Mouse (Mus musculus) right cerebral cortex, postnatal 14 days (tissue): ENCODE measurements at regions not wholly inside any gene's neighbourhood (a gene's known extent, or its start where the extent isn't known, plus 50 kb on each side); places are given as distances from the start of the nearest gene placed in this dataset.

Experiments used
- DNase-seq: peaks from one replicate; pipeline ENCODE4 v3.0.0; 2022

DNA sequence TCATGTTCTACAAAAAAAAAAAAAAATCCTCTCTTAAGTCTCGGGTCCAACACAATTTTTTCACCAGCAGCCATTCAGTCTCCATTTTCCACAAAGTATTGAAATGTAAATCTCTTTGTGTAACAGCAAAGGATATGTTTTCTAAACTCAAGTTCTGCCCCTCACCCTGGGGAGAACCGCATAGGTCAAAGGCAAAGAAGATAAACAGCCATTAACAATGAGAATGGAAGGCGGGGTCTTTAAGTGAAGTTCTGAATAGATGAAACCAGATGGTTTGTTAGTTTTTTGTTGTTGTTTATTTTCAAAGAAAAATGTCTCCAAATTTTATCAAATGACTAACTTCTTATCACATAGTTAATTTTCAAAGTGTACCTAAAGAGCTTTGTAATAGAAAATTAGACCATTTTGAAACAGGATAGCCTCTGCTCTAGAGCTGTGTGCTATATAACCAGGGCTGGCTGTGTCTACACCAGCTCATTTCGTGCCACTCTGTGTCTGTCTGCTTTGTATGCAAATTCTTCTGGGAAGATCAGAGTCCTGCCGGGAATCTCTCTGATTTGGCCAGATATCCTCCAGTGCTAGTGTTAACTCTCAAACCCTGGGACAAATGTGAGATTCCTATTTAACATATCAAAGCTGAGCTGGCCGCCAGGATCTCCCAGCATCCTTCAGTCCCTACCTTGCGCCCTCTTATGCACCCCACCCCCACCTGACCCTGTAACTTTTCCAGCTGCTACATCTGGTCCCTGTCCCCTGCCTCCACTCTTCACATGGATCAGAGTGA lies 240.9 kb downstream of the Qk start:
- no peak for DNase-seq

DNA sequence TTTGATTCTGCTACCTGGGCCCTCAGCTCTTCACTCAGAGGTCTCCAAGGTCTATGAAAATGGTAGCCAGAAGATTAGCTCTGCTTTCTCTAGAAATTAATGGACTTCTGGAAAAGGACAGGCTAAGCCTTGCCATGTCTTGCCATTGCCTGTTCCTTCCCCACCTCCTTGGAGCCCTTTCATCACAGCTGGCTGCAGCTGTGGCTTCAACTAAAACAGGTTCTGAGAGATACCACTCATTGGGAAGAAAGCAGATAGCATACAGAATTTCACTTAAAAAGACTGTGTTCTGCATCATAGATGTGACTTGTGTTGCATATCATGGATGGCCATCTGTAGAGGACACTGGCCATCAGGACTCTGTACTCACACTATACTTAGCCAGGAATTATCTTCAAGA lies 246.4 kb downstream of the Qk start:
- DNase-seq: no peak

DNA sequence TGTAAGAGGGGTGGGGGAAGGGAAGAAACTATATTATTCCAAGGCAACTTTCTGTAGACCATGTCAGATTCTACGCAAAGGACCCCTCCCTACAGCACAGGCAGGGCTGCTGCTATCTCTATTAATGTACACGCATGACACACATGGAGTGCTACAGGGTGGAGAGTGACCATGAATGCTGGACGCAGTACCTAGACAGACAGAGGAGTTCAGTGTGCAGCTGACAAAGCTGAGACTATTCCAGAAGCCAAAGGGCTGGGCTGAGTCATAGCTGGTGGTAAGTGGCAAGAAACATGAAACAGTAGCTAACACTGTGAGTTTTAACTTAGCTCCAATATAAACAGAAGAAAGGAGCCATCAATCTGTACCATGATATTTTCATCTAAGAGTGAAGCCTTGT lies 250.4 kb downstream of the Qk start:
- DNase-seq: no peak

DNA sequence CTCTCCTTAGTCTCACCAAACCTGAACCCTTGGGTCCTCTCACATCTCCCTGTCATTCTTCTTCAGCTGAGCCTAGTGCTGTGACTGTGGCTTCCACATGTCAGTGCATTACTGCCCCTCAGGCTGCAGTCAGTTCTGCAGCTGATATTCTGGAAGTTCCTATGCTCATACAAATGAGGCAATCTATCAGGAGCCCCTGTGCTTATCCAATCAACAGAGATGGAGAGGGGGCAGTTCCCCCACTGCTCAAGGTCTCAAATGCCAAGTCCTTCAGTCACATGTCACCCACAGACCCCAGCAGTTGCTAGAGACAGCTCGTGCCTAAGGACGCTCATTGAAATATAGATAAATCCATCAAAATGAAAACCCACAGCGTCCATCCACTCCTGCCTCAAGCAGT lies 254.5 kb downstream of the Qk start:
- DNase-seq: no peak

DNA sequence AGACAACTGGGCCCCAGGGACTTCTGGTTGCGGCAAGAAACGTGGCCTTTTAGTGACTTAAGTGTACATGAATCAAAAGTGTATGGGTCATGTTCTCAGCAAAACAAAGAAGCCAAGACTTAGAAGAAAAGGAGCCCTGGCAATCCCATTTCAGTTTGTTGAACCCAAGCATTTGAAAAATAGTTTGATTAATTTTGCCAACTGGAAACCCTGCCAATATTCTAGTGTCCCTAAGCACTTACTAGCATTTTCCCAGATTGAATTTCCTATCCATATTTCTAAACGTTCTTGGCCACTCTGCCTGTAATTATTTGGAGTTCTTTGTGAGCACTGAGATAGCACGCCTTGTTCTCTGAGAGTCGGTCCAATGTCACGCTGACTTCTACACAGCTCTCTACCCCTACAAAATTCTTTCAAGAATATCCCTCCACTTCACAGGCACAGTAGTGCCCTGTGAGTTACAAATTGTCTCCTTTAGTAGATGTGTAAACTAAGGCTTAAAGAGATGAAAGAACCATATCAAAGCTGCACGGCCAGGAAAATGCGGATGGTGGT lies 257.0 kb downstream of the Qk start:
- no peak for DNase-seq

DNA sequence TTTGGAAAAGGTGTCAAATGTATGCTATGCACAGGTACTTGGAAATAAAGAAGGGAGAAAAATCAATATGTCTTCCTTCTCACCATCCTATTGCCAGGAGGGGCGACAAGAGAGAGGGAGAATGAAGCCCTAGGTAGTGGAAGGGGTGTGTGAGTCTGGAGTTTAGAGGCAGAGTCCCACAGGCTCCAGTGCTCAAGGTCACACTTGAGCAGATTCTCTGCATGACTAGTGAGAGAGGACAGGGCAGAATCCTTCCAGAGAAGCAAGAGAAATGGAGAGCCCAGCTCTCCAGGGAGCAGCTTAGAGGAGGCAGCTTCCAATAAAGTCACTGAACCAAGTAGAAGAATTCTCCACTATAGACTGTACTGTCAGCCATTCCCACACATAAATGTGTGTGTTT lies 261.9 kb downstream of the Qk start:
- DNase-seq: no peak

DNA sequence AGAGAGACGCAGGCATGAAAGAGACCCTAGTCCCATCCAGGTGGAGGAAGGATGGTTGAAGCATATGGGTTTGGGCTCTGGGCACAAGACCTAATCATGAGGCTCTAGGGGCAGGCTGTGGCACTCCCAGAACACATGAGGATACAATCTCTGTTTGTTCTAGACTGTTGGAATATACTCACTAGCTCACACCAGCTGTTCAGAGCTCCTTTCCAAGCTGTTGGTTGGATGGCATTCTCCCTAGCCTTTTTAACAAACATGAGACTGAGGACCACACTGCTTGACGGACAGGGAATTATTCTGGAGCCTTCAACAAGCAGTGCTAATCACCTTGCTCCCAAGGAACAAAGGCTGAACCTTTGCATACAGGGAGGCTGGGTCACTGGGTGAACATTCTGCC lies 263.6 kb downstream of the Qk start:
- no peak for DNase-seq

DNA sequence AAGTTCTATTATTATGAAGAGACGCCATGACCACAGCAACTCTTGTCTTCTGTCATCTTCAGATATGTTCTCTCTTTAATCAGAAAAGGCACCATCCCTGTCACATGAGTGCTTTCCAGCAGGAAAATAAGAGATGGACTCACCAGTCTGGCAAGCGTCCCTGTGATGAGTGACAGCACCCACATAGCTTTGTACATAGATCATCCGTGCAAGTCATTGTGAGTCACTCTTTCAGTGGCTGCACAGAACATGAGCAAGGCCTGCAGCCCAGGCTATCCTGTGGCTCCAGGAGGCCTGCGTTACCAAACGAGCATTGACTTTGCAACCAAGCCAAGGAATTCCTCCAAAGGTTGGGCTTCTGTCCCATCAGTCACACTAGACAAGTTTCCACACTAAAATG lies 265.3 kb downstream of the Qk start:
- no peak for DNase-seq

DNA sequence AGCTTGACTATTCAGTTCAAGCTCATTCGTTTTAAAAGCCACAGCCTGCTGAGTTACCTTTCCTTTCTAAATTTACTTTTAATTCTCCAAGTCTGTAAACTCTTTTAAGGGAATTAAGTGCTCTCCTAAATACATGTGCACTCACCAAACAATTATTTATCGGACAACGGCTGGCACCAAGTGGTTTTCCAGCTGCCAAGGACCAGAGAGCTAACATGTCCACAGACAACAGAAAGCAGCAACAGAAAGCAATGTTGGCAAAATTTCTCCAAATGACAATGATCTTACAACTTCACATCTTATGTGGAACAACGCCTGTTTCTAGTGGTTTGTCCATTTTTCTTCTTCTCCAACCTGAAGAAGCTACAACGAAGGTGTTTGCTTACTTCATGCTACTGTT lies 275.3 kb downstream of the Qk start:
- no peak for DNase-seq

DNA sequence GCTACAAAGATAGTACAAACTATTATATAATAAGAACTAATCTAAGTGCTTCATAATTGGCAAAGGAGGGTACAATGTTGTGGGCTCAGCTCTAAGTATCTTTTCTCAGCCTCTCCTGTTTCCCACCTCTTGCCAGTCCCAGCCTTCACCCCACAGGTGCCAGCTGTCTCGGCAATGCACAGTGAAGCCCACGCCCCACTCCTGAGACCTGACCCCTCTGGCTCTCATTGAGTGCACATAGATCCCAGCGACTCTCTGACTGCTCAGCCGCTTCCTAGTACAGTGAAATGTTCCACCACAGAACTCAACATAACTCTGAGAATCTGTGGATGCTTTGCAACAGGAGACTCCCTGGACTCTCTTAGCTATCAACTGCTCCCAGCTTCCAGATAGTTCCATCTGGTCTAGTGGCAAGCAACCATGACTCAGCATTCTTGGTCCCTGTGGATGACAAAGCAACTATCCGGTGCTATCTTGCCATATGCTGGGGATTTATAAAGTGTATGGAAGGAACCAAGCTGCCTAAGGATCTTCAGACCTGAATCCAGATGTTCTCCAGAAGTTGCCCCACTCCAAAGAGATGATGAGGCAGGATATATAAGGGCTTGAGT lies 277.5 kb downstream of the Qk start:
- no peak for DNase-seq

DNA sequence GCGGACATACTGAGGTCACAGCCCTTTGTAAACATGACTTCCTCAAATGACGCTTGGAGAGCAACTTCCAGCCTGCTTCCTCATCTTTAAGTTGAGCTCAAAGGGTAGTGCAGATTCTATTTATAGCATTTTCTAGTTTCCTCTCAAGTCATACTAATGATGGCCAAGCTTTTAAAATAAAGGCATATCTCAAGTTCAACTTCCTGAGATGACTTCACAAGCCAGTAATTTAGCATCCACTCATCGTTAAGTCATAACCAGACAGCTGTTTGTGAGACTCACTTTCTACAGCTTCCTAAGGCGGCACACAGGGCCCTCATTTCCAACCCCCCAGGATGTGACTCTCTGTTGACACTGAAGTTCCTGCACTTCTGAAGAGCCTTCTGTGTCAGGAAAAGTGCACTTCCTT lies 278.7 kb downstream of the Qk start:
- no peak for DNase-seq

DNA sequence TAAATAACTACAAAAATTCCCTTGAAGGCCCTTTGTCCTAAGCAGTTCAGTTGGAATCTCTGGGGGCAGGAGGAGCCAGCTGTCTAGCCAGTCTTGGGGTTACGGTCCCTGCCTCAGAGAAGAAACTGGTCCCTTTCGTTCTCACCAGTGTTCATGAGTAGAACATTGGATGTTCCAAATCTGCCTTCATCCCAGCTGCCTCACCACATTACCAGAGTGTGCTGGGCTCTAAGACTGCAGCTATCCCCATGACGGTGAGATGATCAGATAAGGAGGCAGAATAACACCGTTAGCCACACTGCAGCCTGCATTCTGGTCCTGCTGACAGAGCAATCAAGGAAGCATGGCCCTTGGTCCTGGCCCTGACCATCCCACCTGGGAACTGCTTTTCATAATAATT lies 279.3 kb downstream of the Qk start:
- DNase-seq: no peak

DNA sequence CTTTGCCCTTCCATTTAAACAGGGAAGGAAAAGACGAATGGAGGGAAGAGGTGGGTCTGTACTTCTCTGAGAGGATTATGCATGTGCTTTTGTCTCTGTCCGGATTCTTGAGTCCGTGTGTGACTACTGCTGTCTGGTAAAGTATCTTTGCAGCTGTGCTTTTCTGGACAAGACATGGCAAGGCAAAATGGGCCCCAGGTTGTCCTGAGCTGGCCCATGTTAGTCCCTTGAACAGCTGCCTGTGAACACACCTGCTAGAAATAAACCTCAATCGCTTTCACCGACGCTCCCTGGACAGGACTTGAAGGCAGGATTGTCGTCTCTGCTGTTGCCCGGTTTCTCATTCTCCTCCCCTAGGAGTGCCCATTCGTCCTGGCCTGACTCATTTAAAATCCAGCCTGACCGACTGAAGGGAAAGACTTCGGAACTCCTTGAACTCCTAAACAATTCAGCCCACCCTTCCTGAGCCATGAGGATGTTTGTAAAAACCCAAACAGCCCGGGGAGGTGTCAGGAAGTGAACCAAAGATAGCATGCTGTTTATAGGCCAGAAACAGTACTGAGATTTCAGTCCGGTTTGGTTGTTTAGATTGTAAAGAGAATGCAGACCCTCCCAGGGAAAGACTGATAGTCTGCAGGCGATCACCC lies 281.7 kb downstream of the Qk start:
- no peak for DNase-seq

DNA sequence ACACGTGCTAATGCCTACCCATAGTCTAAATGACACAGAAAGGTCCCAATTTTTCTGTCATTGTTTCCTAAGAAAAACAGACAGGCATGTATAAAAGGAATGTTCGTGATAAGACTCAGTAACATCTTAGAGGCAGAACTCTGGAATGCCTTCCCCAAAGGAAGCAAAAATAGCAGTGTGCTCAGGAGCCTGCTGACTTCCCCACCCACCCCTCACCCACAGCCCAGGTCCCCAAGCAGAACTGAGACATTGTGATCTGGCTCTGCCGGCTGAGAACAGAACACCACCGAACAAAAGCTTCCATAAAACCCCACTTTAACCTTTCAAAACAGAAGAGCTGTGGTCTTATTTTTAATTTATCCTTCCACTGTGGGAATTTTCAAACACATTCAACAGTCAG lies 286.1 kb downstream of the Qk start:
- no peak for DNase-seq

DNA sequence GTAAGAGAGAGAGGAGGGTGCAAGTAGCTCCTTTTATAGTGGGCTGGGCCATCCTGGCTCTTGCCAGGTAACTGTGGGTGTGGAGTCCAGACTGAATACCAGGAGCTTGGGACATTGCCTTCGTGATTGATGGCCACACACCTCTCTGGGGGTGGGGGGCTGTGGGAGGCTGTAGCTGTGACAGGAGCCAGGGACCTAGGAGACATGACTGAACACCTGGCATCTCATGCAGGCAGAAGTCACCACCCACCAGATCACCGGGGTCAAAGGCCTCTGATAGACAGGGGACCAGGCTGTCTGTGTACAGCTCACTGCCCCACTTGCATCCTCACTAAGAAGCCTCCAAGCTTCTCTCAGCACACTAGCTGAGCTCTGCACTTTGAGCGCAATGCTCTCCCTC lies 288.6 kb downstream of the Qk start:
- no peak for DNase-seq

DNA sequence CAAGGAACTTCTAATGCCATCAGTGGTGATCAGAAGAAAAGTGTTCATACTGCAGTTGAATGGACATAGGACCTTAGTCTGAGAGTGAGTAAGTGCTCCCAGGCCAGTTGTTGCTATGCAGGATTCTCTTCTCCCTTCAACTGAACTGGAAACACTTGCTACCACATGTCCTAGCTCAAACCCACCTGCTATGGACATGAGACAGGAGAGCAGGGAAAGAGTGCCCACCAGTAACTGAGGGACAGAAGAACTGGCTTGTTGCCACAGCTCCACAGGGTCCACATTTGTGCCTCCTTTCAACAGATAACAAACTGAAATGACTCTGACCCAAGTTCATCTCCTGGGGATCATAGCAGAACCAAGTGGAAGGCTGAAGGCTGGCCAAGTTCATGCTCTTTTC lies 292.9 kb downstream of the Qk start:
- DNase-seq: no peak

DNA sequence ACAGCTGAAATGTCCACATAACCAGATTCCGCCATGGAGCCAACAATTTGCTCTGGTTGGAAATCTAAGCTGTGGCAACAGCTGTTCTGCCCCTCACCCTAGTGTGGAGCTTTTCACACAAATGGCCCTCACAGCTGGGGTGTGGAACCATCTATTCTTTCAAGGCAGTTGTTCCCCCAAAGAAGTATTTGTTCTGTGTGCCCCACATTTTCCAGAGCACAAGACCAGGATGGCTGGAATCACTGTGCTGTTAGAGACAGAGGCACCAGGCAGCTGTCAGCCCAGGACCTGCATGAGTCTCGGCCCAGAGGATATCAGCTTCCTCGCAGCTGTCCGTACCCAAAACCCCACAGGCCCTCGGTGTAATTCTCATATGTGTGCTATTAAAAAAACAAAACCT lies 294.4 kb downstream of the Qk start:
- no peak for DNase-seq

DNA sequence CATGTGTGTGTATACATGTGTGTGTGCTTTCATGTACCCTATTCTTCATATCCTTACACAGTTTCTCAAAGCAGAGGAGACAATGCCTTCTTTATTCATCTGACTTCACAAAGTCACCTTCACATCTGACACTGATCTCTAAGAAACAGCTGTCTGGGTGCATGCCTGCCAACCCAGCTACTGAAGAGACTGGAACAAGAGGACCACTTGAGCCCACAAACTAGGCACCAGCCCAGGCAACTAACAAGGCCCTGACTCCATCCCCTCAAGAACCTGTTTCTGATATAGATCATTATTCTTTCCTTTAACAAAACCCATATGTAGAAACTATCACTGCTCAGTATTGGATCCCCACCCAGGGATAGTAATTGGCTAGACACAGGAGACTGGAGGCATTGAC lies 295.3 kb downstream of the Qk start:
- DNase-seq: no peak

DNA sequence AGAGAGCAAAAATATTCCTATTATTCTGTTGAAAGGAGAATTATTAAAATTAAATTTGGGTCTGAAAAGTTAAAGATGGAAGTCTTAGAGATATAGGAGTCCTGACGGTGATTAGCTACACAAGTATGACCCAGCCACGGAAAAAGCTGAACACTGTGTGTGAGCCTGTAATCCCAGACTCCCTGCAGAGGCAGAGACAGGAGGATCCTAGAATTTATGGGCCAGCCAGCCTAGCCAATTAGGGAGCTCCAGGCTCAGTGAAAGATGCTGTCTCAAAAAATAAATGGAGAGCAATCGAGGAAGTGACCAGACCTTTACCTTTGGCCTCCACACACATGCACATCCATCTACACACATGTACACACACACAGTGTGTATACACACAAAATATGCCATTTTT lies 307.5 kb downstream of the Qk start:
- DNase-seq: no peak

DNA sequence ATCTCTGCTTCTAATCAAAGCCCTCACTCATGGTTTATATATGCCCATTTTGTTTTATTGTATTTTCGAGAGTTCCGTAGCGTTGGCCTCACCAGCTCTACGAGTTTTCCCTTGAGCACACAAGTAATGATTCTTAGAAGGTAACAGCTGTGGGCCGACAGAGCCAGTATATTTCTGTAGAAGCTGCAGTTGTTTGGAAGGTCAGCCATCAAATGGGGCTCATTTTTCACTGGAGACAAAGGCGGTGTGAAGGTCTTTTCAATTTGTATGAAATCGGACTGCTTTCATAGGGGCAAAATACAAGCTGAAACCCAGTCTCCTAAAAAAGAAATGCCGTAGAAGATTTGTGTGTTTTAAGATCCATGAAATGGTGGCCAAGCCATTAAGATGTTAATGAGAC lies 307.9 kb downstream of the Qk start:
- DNase-seq: no peak

DNA sequence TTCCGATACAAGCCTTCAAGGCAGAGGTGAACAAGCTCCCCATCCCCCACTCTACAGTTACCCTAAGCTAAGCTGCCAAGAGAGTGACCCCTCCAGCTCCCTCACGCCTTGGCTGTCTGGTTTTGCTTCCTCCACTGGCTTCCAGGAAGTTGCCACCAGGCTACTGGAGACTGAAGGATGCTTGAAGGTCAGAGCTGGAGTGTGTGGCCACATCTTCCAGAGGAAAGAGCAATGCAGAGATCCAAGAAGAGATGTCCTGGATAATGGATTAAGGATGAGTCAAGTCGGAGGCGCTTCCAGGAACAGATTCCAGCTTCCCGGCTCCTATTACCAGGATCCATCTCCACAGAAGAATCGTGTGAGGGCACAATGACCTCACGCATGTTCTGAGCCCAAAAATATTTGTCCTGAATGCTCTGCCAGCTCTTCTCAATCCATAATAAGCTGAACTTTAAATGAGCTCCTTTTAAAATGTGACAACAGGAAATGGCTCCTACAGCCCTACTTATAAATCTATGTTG lies 318.5 kb downstream of the Qk start:
- no peak for DNase-seq

DNA sequence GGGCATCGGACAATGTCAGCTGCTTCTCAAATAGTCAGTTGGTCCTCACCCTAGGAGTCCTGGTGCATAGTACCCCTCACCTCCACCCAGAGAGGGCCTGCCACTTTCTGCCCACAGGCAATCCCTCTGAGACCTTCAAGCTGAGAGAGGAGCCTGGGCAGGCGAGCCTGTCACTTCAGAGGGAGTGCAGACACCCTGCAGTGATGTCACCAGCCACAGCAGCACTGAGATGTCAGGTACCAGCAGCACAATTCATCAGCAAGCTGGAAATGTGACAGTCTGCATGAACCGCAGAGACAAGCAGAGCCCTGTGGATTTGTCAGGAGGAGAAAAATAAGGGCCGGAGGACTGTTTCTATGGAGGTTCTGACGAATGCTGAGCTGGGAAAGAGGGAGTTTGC lies 324.3 kb downstream of the Qk start:
- no peak for DNase-seq

DNA sequence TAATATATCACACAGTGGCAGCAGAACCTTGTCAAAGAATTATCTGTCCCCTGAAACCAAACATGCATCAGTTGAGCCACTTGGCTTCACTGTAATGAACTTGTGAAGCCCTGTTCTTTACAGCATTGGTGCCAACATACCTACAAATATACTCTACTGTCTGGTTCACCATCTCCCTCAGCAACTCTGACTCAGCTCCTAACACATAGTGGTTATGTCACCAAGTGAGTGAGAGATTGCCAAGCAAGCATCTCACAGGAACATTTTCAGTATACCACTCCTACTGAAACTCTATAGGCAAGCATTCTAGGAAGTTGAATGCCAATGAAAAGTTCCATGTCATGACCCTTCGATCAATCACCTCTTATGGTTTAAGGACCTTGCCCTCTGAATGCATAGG lies 321.2 kb upstream of the Pabpc6 start:
- no peak for DNase-seq

DNA sequence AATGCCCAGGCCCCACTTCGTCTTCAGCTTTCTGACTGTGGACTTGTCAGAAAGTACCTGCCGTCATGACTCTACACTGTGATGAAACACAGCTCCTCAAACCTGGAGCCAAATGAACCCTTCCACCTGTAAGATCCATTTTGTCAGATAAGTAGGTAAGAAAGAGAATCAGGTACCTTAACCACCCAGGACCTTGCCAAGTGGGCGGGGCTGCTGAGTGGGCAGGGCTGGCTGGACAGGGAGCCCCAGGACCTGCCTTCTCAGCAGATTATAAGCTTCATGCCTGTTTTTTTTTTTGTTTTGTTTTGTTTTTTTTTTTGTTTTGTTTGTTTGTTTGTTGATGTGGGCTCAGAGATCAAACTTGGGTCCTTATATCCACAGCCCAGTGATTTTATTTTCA lies 311.8 kb upstream of the Pabpc6 start:
- DNase-seq: no peak
